Mouse (Mus musculus) c-Kit-positive CD71-positive TER-119-positive erythroid progenitor cells, embryonic 14.5 days (primary cell): ENCODE data around the gene Pianp.

Experiments used
- DNase-seq: peaks from one replicate; pipeline ENCODE4 v3.0.0-alpha.2; 2013; ENCODE audit warnings: low spot score

Pianp gene

DNA sequence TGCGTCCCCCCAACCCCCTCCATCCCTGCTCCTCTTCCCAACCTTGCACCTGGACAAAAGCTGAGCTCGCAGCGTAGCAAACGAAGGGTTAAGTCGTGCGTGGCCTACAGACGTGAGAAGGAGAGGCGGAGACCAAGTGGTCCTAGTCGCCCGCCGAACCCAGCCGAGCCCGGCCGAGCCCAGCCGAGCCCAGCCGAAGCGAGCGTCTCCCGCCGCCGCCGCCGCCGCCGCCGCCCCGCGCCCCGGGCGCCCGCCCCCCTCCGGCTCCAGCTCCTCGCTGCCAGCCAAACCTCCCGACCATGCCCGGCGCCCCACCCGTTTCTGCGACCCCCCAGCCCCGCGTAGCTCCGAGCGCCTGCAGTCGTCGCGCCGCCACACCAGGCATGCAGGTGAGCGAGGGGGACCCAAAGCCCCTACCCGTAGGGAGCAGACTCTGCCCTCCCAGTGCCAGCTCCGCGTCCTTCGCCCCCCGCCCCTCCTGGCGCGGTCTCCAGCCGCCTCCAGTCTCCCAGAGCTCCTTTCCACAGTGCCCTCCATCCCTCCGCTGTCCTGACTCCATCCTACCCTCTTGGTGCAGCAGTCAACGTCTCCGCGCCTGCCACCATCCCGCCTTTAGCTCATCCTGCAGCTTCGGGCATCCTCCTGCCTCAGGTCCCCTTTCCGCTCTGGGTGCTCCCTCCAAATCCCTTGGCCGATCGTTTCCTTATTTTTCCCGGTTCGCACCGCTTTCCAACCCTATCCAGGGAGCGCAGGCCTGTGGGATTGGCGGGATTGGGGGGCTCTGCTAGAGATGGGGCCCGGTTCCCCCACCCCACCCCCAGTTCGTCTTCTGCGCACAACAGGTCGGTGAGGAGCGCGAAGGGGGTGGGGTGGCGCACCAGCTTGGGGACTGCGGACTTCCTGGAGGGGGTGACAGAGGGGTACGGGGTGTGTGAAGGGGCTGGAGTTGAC lies at the start of gene Pianp:
Gene Pianp (plus strand): TSS at position 144 of the 951 bp plus-strand sequence.
- no peak for DNase-seq

DNA sequence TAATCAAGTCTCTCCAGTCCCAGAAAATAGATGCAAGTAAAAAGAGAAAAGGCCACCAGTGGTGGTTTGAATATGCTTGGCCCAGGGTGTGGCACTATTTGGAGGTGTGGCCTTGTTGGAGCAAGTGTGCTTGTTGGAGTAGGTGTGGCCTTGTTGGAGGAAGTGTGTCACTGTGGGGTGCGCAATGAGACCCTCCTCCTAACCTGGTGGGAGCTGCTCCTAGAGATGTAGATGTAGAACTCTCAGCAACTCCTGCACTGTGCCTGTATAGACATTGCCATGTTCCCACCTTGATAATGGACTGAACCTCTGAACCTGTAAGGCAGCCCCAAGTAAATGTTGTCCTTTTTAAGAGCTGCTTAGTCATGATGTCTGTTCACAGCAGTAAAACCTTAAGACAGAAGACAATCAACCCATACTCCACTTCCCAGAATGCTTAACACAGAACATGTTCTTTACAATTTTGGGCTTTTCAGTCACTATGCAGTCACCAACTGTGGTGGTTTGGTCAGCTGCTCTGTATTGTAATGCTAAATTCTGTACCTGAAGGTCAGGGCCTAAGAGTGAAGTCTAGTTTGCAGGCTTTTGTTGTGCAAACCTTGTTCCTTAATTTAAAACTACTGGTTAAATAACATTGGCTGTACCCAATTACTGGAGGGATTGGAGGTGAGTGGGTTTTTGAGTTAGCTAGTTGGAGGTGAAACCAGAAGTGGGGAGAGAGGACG lies 42.3 kb upstream of the Pianp start:
- no peak for DNase-seq

DNA sequence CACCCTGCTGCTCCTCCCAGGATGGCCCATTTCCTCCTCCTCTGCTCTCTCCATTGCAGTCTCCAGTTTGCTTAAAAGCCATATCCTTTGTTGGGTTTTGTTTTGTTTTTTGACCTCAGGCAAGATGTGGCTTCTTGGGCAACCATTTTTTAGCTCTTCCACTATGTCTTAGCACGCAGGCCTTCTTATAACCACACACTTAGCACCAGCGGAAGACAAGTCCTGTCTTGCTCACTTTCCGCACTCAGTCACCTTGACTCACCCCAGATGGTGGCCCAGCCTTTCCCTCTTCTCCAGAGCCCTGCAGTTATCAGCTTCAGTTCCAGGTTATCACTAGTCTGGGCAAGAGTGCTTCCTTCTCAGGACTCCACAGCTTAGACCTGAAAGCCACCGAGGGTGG lies 41.3 kb upstream of the Pianp start:
- no peak for DNase-seq

DNA sequence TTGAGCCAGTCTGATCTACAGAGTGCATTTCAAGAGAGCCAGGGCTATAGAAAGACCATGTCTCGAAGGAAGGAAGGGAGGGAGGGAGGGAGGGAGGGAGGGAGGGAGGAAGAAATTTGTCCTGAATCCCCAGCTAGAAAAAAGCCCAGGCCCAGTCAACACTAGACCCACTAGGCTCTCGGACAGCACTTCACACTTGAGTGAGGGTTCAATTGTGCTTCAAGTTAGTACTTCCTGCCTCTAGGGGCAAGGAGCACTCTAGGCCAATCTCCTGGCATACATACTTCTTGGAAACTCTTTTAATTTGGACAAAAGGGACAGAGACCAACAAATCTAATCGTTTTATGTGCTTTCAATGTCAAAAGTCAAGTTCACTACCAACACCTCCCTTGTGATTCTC lies 38.4 kb upstream of the Pianp start:
- no peak for DNase-seq

DNA sequence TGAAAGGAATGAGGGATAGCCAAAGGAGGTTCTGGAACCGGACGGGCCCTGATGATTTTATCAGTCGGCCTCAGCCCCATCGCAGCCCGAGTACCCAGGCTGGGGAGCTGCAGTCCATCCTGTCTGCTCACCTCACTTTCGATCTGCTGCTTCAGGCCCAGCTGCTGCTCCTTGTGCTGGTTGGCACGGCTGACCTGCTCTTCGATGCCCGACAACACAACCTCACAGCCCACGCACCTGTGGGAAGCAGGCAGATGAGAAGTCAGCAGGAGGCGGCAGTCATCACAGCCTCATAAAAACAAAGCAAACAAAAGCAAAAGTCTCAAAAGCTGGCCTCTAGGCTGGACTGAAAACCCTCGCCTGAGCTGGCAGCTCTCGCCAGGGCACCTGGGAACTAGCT lies 36.5 kb upstream of the Pianp start:
- DNase-seq = no peak

DNA sequence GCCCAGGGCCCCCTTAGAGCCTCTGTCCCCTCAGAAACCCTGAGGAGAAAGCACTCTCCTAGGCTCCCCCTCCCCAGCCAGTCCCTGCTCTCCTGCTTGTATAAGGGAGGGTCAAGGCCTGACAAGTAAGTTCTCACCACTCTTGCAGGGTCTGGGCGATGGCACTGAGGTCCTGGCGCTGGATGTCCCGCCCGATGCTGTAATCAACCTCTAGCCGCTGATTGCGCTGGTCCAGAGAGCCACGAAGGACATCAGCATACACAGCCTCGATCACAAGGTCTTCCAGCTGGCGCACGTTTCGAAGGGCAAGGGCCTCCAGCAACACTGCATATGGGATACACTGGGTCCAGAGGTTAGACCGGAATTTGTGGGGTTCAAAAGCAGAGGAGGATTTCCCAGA lies 35.5 kb upstream of the Pianp start:
- no peak for DNase-seq

DNA sequence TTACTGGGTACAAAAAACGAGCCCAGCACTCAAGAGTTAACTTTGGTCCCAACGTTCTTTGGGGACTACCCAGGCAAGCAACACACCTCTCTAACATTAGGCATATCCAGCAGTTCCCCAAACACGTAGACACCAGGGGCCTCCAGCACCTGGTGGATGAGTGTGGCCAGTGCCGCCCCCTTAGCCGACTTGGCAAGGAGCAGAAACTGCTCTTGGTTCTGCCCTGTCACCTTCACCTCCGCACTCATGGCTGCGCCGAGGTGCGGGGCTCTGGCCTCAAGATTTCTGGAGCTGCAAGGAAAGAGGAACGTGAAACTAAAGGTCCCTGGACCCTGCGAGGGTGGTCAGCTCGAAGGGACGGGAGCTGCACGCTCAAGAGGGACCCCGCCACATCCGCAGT lies 31.9 kb upstream of the Pianp start:
- peak; percentile 8 for DNase-seq

DNA sequence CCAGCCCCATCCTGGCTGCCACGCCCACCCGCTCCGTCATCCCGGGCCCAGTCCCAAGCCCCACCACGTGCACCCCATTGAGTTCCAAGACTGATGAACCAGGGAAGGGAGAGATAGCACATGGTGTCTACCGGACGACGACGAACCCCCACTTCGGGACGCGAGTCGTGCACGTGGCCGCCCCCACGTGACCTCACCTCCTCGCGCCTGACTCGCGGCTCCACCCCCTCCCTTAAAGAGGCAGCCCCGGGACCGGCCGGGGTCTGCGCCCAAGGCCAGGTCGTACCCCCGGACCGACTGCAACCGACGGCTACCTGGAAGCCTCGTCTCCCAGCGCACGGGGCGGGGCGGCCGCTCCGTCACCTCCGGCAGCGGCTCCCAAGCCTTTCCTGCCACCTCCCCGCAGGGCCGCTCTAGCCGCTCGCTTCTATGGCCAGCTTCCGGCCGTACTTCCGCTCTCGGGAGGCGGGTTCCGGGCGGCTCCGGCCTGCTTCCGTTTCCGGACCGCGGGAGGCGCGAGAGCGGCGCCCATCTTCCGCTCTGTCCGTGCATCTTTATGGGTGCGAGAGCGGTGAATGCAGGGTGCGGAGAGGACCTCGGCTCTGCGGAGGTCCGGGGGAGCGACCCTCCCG lies 31.3 kb upstream of the Pianp start, which contains the start of gene Cops7a:
Gene Cops7a (minus strand): TSS at position 451 of the 632 bp plus-strand sequence.
- DNase-seq = peak; percentile 89

DNA sequence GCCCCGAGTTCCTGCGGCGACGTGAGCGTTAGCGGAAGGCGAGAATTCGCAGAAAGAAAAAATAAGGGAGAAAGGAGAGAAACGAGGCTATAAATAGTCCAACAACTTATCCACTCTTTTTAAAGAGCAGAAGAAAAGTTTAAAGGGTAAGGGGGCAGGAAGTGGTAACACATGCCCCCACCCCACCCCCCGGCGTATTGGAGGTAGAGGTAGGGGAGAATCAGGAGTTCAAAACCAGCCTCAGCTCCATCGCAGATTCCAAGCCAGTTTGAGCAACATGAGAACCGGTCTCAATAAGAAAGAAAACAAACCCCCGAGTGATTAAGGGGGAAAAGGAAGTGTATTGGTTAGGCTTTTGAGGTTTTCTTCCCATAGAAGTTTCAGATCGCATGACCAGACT lies 30.7 kb upstream of the Pianp start:
- peak; percentile 30 for DNase-seq

DNA sequence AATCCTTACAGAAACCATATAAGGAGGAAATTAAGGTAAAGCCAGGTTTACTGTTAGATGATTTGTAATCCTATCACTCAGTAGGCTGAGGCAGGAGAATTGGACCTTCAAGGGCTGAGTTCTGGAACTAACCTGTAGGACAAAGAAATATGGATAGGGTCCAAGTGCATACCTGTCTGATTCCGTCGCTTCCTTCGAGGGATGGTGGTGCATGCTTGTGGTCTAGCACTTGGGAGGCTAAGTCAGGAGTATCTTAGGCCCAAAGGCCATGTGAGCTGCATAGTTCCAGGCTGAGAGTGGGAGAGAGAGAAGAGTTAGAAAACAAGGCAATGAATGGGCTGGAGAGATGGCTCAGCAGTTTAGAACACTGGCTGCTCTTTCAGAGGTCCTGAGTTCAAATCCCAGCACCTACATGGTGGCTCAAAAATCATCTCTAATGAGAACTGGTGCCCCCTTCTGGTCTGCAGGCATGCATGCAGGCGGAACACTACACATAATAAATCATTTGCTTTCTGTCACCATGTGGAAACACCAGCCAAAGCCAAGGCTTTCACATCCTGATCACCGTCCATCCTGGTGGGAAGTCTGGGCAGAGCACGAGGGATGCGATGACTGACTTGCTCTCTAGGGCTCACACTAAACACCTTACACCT lies 29.9 kb upstream of the Pianp start:
- DNase-seq = peak; percentile 30

DNA sequence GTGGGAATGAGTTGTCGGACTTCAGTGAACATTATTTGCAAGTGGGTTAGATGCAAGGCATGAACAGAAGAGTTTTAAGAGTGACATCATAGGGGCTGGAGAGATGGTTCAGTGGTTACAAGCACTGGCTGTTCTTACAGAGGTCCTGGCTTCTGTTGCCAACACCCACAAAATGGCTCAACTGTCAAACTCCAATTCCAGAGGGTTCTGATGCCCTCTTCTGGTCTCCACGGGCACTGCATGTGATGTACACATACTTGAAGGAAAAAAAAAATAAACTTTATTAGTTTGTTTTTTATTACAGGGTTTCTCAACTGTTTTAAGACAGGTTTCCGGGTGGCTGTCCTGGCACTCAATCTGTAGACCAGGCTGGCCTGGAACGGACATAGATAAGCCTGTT lies 28.7 kb upstream of the Pianp start:
- DNase-seq = peak; percentile 44

DNA sequence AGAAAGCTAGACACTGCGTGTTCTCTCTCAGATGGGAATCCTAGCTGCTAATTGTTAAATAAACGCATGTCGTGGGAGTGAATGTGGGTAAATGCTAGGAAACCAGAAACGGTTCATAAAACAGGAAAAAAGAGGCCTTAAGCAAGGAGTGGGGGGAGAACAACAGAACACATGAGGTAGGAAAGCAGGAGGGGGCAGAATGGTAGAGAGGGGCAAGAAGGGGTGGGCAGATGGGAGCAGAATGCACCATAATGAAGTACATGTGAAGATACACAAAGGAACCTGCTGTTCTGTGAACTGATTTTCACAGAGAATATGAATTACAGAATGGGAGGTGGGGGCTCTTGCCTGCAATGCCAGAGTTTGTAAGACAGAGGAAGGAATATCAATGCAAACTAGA lies 4.3 kb upstream of the Pianp start:
- no peak for DNase-seq

DNA sequence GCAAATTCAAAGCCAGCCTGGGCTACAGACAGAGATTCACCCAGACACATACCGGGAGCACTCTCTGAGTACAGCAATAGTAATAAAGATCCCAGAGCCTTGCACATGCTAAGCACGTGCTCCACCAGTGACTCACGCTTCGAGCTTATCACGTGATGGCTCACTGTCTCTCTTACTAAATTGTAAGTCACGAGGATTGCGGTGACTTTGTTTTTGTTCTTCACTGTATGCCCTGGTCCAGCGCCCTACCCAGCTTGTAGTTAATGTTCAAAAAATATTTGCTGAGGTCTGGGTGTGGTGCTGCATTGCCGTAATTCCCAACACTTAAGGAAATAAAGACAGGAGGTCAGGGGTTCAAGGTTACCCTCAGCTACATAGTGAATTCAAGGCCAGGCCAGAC lies 3.1 kb upstream of the Pianp start:
- no peak for DNase-seq

DNA sequence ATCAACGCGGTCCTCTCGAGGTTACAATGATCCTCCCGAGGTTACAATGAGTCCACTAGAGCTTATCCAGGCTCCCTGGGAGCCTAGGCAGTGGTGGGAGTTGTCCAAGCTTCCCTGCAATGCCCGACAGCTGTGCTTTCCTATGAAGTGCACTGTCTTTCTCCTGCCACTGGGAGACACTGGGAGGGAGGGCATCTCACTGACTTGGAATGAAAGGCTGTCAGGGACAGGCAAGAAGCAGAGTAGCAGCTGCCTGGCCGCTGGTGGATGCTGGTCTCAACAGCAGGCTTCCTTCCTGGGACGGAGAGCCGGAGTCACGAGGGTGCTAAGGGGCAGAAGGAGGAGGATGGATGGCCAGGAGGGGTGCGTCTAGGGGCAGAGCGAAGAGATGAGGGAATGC lies 2.6 kb upstream of the Pianp start:
- no peak for DNase-seq

DNA sequence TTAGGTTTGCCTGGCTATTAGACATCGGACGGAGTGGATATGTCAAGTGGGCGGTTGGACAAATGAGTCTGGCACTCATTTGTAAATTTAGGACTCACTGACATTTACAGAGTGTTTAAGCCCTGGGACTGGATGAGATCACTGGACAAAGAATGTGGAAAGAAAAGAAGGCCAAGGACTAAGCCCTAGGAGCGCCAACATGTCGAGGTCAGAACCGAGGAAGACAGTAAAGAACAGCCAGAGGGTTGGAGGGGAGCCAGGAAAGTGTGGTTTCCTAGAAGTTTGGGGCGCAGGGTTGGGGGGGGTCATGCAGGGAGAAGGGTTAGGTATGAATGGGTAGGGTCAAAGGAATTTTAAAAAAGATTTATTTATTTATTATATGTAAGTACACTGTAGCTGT lies 1.2 kb upstream of the Pianp start:
- no peak for DNase-seq

DNA sequence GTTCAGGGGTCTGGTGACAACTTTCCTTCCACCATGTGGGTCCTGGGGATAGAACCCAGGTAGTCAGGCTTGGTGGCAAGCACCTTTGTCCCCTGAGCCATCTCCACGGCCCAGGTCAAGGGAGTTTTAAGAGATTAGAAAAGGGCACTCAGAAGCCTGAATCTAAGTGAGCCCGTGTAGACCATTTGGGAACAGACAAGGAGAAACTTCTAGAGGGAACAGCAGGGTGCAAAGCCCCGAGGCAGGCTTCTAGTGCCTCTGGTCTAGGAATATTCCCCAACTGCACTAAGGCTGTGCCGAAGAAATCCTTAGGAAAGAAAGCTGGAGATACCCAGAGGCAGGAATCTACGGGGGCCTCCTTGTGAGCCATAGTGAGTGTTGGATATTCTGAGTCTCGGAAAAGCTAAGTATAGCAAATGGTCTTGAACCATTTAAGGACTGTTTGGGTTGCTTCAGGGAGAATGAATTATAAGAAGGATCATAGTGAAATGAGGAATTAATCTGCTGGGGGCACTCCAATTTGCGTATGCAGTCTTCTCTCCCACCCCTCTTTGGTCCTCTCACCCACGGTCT lies 577 bp upstream of the Pianp start:
- DNase-seq = no peak

DNA sequence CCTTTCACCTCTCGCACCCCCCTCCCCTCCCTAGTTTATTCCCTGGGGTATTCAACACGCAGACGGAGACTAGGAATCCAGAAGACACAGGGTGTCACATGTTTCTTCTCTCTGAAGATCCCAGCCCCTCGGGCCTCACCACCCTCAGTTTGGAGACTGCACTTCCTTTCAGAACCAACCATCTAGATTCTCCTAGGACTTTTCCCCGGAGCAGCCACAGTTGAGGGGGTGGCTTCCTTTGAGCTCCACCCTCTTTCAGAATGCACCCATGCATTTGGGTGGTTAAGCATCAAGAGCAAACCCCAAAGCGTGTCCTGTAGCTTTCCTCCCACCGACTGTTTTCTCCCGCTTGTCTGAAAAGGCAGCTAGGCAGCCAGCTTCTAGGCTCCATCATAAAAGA lies 1.6 kb downstream of the Pianp start:
- DNase-seq = no peak

DNA sequence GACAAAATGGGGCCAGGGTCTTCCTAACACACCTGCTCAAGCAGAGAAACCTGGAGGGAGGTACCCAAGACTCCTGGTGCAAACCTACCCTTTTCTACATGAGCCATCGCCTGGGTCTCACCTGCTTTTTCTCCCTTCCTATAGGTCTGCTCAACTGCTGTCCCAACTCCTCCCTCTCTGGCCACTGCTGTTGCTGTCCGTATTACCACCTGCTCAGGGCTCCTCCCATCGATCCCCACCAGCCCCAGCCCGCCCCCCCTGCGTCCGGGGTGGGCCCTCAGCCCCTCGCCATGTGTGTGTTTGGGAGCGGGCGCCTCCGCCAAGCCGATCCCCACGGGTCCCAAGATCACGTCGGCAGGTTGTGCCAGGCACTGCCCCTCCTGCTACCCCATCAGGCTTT lies 2.6 kb downstream of the Pianp start:
- no peak for DNase-seq

DNA sequence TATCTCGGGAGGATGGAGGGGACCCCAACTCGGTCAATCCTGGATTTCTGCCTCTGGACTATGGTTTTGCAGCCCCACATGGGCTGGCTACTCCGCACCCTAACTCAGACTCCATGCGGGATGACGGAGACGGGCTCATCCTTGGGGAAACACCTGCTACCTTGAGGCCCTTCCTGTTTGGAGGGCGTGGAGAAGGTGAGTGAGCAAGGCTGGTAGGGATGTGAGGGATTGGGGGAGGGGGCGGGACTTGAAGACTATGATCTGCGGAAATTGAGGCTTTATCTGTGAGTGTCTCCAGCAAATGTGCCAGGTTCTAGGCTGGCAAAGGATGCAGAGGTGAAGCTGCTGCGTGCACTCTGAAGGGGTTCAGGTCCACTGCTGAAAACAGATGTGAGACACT lies 3.1 kb downstream of the Pianp start:
- no peak for DNase-seq

DNA sequence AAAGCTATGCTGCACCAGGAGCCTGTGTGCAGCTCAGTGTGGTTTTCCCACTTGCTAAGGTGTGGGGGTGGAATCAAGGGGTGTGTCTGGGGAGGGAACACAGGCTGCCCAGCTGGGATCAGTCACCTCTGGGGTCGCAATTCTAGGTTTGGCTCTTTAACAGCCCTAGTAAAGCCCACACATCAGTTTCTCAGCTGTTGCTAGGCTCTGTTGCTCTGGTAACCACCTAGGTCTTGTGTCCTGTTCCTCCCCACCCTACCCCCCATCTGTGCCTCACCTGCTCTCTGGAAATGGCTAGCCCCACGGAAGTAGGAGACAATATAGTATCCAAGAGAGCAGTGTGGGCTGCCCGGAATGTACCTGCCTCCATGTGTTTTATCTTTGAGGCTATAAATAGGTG lies 7.2 kb downstream of the Pianp start:
- no peak for DNase-seq

DNA sequence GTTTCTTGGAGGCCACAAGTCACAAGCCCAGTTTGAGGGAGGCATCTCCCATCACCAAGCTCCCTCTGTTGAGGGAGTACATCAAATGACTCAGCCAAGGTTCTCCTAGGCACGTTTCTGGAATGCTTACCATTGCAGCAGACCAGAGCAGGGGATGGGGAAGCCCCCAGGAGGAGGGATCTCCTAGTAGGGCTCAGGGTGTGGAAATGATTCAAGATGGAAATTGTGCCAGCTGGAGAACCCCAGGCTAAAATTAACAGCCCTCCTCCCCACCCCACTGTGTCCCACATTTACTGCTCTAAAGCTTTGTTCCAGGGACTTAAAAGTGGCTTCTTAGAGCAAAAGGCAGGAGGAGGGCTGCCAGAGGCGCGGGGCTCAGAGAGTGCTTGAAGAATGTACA lies 8.6 kb downstream of the Pianp start:
- DNase-seq = no peak

DNA sequence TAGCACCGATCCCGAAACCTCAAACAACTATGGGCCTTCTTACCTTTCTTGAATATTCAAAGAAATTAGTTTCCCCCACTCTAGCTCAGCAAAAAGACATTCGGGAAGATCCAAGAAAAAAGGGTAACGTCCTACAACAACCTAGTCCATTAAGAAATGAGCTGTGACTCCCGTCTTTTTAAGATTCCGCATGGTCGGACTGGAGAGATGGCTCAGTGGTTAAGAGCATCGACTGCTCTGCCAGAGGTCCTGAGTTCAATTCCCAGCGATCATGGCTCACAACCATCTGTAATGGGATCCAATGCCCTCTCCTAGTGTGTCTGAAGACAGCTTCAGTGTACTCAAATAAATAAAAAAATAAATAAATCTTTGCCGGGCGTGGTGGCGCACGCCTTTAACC lies 11.6 kb downstream of the Pianp start:
- no peak for DNase-seq
